Mouse (Mus musculus): ENCODE measurements around the gene Nelfe. TPM values are rescaled to one million over a fixed set of nuclear protein-coding genes. Genes with fewer than 3 reads are reported as not detected.

Gene Nelfe
- polyA plus RNA-seq, 1 experiment from 2014 or later: 87.8 TPM

DNA sequence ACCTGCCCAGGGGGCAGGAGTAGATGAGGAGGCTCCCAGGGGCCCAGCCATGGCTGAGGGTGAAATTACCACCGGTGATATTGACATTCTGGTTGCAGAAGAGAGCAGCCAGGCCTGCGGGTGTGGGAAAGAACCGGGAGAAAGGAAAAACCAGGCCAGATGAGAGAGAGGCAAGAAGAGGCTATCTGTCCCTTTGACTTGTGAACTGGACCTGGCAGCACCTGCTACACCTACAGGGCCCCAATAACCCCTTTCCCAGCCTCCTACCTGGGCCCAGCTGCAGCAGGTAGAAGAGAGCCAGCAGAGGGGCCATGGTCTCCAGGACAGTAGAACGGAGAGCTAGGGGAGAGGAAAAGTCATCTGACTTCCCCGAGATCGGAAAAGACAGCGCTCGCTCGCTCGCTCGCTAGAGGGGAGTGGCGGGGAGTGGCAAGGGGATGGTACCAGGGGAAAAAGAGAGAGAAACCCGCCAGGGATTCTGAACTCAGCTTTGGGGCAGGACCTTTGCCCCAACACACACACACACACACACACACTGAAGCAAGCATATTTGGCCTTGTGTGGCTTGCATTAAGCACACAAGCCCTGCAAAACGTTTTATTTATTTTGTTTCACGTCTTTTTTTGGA is 31.6 kb downstream of the Nelfe start, which contains the start of gene Gm20547:
Gm20547 (minus strand) TSS at position 360 of the 628 bp plus-strand sequence.
- Histone ChIP-seq H3K27me3 (replicated peaks) (no peaks in the 10 kb centered on the region), H3K9me3 (no peaks in the 10 kb centered on the region), H3K27ac (no peak within 1 kb of the TSS), H3K4me3 (replicated peaks) (no peak within 1 kb of the TSS), H3K4me1 (0 out of 2 replicates have a peak, but pooled peaks cover 6% of the 10 kb centered on the region), H3K9ac (no peak within 1 kb of the TSS; the same call in 1 of the 2 replicates), H3K4me2 (peak within 1 kb of the TSS; percentile 33; the same call in 1 of the 2 replicates), H3K36me3 (no peaks in the 10 kb centered on the region)
- WGBS: 13% methylated on average over 15 of the region's 15 CpGs
- no peak for ATAC-seq (ENCODE audit: insufficient read depth, low FRiP score, low read depth)

DNA sequence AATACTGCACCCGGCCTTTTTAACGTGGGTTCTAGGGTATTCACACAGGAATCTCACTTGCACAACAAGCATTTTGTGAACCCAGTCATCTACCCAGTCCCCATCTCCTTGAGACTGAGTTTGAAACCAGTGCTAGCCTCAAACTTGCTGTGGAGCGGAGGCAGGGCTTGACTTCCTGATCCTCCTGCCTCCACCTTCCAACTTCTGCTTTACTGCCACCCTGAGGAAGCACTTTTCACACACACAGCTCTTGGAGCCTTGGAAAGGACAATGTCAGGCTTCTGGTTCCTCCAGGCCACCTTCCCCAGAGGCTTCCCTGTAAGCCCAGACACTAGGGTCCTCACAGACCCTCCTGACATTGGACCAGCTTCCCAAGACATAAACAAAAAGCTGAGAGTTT is 33.1 kb downstream of the Nelfe start:
- H3K27ac ChIP-seq: no peak overlapping the region
- 0 out of 2 replicates have a peak, but pooled peaks cover 6% of the 10 kb centered on the region for H3K4me1 ChIP-seq
- no peak for ATAC-seq (ENCODE audit: insufficient read depth, low FRiP score, low read depth)
- no peak overlapping the region for H3K4me2 ChIP-seq
- H3K4me3 ChIP-seq (replicated peaks): no peak overlapping the region
- H3K27me3 ChIP-seq (replicated peaks): no peaks in the 10 kb centered on the region
- H3K9me3 ChIP-seq: no peaks in the 10 kb centered on the region
- no peaks in the 10 kb centered on the region for H3K36me3 ChIP-seq
- WGBS: 70% methylated on average over 3 of the region's 3 CpGs
- H3K9ac ChIP-seq: no peak overlapping the region

DNA sequence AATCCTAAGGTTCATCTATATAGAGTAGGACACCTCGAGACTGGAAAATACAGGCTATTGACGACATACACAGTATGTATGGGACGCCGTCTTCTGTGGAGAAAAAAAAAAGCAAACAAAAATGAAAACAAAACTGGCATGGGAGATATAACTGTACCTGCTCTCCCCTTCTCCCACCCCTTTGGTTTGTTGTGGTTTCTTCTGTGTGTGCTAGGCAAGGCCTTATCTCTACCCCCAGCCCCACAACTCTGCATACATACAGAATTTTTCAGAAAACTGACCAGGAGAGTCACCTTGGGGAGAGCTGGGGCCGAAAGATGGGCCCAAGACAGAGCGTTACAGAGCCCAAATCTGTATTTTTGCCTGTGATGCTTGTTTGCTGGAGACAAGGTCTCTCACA is 34.5 kb downstream of the Nelfe start:
- 0 out of 2 replicates have a peak, but pooled peaks cover 6% of the 10 kb centered on the region for H3K4me1 ChIP-seq
- H3K4me3 ChIP-seq (replicated peaks): no peak overlapping the region
- H3K9me3 ChIP-seq: no peaks in the 10 kb centered on the region
- ATAC-seq (ENCODE audit: insufficient read depth, low FRiP score, low read depth): no peak
- H3K9ac ChIP-seq: no peak overlapping the region
- no peak overlapping the region for H3K27ac ChIP-seq
- H3K4me2 ChIP-seq: no peak overlapping the region
- no peaks in the 10 kb centered on the region for H3K27me3 ChIP-seq (replicated peaks)
- WGBS: 83% methylated on average over 6 of the region's 6 CpGs
- no peaks in the 10 kb centered on the region for H3K36me3 ChIP-seq

DNA sequence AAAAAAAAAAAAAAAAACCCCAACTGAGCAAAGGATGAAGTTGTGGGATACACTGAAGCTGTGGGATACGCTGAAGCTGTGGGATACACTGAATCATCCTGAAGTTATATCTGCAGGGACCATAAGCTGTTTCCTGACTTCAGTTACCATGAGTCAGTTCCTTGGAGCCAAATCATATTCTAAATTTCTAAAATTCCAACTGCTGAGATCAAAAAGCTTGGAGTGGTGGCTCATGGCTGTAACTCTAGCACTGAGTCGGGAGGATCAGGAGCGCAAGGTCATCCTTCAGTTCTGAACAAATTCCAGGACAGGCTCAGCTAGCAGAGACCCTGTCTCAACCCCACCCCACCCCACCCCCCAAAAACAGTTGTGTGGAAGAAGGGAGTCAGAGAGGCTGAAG is 35.4 kb downstream of the Nelfe start:
- H3K4me3 ChIP-seq (replicated peaks): no peak overlapping the region
- no peaks in the 10 kb centered on the region for H3K27me3 ChIP-seq (replicated peaks)
- 0 out of 2 replicates have a peak, but pooled peaks cover 6% of the 10 kb centered on the region for H3K4me1 ChIP-seq
- H3K9ac ChIP-seq: no peak overlapping the region
- no peaks in the 10 kb centered on the region for H3K9me3 ChIP-seq
- H3K36me3 ChIP-seq: no peaks in the 10 kb centered on the region
- H3K27ac ChIP-seq: no peak overlapping the region
- H3K4me2 ChIP-seq: no peak overlapping the region
- WGBS: 62% methylated on average over 3 of the region's 3 CpGs
- ATAC-seq (ENCODE audit: insufficient read depth, low FRiP score, low read depth): no peak

DNA sequence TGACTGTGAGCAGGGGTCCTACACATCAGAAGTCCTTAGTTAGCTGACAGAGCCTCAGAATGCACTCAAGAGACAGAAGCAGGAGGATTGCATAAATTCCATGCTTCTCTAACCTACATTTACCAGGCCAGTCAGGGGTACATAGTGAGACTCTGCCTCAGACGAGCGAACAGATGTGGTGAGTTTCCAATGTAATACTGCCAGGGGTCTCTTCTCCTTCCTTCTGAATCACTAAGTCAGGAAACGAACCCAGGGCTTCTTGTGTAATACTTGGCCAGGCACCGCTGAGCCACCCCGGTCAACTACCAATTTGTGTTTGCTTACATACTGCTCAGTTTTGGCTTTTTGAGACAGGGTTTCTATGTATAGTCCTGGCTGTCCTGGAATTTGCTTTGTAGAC is 37.8 kb downstream of the Nelfe start:
- Histone ChIP-seq H3K36me3 (no peaks in the 10 kb centered on the region), H3K4me2 (no peak overlapping the region), H3K4me3 (replicated peaks) (no peak overlapping the region), H3K27me3 (replicated peaks) (no peaks in the 10 kb centered on the region), H3K9me3 (no peaks in the 10 kb centered on the region), H3K27ac (no peak overlapping the region), H3K4me1 (no peaks in the 10 kb centered on the region), H3K9ac (no peak overlapping the region)
- no peak for ATAC-seq (ENCODE audit: insufficient read depth, low FRiP score, low read depth)
- 83% methylated on average over 5 of the region's 5 CpGs for WGBS

DNA sequence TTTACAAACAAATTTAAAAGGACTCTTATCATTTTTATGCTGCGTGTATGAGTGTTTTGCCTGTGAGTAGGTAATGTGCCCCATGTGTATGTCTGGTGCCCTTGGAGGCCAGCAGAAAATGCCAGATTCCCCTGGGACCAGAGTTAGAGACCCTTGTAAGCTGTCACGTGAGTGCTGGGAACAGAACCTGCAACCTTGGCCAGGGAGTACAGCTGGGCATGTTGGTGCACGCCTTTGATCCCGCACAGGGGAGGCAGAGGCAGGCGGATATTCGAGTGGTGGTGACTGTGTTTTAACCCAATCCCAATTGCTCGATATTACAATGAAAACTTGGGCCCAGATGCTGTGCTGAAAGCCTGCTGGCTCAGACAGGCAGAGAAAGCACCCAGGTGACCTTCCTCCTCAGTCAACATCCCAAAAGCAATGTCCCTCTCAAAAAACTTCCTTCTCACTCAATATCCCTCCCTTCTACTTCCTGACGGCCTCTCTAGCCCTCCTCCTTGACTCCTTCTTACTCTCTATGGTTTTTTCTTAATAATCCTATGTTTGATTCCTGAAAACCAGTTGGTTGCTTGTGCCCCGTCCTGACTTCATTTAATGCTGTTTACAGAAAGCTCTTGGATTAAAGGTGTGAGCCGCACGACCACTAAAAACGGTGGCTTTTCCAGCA is 40.0 kb downstream of the Nelfe start:
- Histone ChIP-seq H3K36me3 (no peaks in the 10 kb centered on the region), H3K9me3 (no peaks in the 10 kb centered on the region), H3K4me3 (replicated peaks) (no peak overlapping the region), H3K4me2 (no peak overlapping the region), H3K27ac (no peak overlapping the region), H3K9ac (no peak overlapping the region), H3K4me1 (peaks cover 8% of the 10 kb centered on the region), H3K27me3 (replicated peaks) (no peaks in the 10 kb centered on the region)
- 82% methylated on average over 12 of the region's 12 CpGs for WGBS
- ATAC-seq (ENCODE audit: insufficient read depth, low FRiP score, low read depth): no peak

DNA sequence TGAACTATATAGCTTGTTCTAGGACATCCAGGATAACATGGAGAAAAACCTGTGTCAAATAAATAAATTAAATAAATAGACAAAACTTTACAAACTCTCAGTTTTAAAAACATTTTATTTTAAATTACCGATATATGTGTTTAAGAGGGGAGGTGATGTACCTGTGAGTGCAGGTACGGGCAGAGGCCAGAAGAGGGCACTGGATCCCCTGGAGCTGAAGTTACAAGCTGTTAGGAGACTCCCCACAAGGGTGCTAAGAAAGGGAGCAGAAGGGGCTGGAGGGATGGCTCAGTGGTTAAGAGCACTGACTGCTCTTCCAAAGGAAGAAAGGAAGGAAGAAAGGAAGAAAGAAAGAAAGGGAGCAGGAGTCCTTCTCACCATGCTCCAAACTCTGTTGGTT is 41.2 kb downstream of the Nelfe start:
- H3K36me3 ChIP-seq: no peaks in the 10 kb centered on the region
- ATAC-seq (ENCODE audit: insufficient read depth, low FRiP score, low read depth): no peak
- H3K4me1 ChIP-seq: peaks cover 19% of the 10 kb centered on the region
- no peak overlapping the region for H3K4me3 ChIP-seq (replicated peaks)
- H3K27ac ChIP-seq: no peak overlapping the region
- no peaks in the 10 kb centered on the region for H3K9me3 ChIP-seq
- no peaks in the 10 kb centered on the region for H3K27me3 ChIP-seq (replicated peaks)
- H3K4me2 ChIP-seq: no peak overlapping the region
- 93% methylated on average over 2 of the region's 2 CpGs for WGBS
- no peak overlapping the region for H3K9ac ChIP-seq

DNA sequence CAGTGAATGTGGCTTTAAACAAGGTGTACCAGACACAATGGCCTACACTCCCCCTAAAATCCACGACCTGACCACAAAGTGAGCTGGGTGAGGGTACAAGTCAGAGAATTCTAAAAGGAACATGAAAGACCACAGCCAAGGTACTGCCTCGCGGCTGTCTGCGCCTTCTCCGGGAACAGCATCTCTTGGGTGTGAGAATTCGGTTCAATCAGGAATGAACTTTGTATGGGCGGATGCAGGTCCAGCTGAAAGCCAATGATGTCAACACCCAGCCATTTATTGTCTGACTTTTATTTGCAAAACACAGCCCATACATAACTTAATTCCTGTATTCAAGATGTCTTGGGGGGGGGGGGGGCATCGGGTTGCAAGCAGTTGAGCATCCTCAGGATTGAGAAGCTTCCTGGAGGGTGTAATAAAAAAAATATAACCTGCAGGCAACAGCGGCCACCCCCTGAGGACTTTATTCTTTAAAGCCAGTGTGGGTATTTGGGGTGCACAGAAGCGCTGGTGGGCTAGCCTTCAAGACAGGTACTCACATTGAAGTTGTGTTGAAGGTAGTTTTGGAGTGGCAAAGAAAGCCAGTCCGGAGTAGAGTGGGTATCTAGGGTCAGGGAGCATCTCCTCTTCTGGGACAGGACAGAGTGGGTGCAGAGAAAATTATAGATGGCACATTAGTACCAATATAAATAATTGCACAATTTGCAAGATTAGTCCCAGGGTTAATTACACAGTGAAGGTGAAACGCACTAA is 43.1 kb downstream of the Nelfe start:
- peak overlapping the region; percentile 91 for H3K4me2 ChIP-seq
- 74% methylated on average over 12 of the region's 12 CpGs for whole genome bisulfite sequencing
- no peak overlapping the region for H3K9ac ChIP-seq
- H3K27ac ChIP-seq: peak overlapping the region; percentile 90
- H3K27me3 ChIP-seq (replicated peaks): no peaks in the 10 kb centered on the region
- no peaks in the 10 kb centered on the region for H3K9me3 ChIP-seq
- peaks cover 26% of the 10 kb centered on the region for H3K4me1 ChIP-seq
- ATAC-seq (ENCODE audit: insufficient read depth, low FRiP score, low read depth): no peak
- no peaks in the 10 kb centered on the region for H3K36me3 ChIP-seq
- peak overlapping the region; percentile 79 for H3K4me3 ChIP-seq (replicated peaks)

DNA sequence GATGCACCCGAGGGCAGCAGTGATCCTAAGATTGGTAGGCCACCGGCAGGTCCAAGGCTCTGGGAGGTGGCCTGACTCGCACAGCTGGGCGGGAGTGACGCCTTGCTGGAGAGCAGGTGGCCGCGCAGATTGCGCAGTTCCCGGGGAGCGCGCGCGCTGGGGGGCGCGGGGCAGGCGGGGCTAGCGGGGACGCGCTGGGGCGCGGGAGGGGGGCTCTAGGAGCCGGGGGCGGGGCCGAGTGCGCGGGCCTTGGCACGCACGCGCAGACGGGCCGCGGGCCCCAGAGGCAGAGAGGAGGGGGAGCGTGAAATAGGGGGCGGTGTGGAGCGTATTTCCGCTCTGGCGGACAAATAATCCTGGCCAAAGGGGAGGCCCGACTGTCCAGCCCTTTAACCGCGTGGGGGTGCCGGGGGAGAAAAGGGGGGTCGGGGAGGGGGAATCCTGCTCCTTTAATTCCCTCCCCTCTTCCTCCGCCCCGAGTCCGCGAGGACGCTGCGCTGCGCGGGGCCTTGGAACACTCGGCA is 43.9 kb downstream of the Nelfe start:
- peak; percentile 88 for ATAC-seq (ENCODE audit: insufficient read depth, low FRiP score, low read depth)
- Histone ChIP-seq H3K9ac (peak overlapping the region; percentile 82), H3K4me2 (peak overlapping the region; percentile 91), H3K4me3 (replicated peaks) (peak overlapping the region; percentile 79), H3K27me3 (replicated peaks) (no peaks in the 10 kb centered on the region), H3K4me1 (peaks cover 26% of the 10 kb centered on the region), H3K9me3 (no peaks in the 10 kb centered on the region), H3K36me3 (no peaks in the 10 kb centered on the region), H3K27ac (peak overlapping the region; percentile 90)
- under 1% methylated on average over 42 of the region's 51 CpGs for WGBS

DNA sequence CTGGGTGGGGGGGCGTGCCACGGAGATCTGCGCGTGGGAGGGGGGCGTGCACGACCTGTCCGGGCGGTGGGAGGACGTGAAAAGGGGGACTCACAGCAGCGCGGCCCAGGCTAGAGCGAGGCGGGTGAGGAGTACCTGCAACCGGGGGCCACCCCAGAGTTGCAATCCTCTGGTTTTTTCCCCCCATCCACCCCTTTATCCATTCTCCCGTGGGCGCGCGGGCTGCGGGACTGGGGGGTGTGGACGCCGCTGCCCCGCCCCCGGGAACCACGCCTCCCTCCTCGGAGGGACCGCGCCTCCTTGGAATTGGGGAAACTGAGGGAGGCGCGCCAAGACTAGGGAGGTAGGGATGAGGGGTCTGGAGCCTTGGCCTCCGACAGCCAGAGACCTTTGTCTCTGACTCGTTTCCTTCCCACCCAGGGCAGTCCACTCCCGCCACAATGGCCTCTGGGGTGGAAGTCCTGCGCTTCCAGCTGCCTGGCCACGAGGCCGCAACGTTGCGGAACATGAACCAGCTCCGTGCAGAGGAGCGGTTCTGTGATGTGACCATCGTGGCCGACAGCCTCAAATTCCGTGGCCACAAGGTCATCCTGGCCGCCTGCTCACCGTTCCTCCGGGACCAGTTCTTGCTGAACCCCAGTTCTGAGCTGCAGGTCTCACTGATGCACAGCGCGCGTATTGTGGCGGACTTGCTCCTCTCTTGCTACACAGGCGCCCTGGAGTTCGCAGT is 44.8 kb downstream of the Nelfe start:
- no peak for ATAC-seq (ENCODE audit: insufficient read depth, low FRiP score, low read depth)
- no peaks in the 10 kb centered on the region for H3K36me3 ChIP-seq

DNA sequence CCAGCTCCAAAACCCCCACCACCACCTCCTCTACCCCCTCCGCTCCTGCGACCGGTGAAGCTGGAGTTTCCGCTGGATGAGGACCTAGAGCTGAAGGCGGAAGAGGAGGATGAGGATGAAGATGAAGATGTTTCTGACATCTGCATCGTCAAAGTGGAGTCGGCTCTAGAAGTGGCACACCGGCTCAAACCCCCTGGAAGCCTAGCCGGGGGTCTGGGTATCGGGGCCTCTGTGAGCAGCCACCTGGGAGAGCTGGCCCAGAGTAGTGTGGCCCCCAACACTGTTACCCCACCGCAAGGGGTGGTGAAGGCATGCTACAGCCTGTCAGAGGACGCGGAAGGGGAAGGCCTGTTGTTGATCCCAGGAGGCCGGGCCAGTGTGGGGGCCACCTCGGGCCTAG is 45.5 kb downstream of the Nelfe start:
- H3K27ac ChIP-seq: peak overlapping the region; percentile 90
- WGBS: 90% methylated on average over 15 of the region's 15 CpGs
- H3K9ac ChIP-seq: no peak overlapping the region

More for the DNA sequence above, 44.8 kb downstream of the Nelfe start:
- H3K4me1 ChIP-seq: peaks cover 28% of the 10 kb centered on the region
- WGBS: 7% methylated on average over 49 of the region's 51 CpGs
- H3K4me3 ChIP-seq (replicated peaks): peak overlapping the region; percentile 79
- H3K9me3 ChIP-seq: no peaks in the 10 kb centered on the region
- peak overlapping the region; percentile 91 for H3K4me2 ChIP-seq
- no peaks in the 10 kb centered on the region for H3K27me3 ChIP-seq (replicated peaks)
- peak overlapping the region; percentile 90 for H3K27ac ChIP-seq
- H3K9ac ChIP-seq: peak overlapping the region; percentile 82

More for the DNA sequence above, 45.5 kb downstream of the Nelfe start:
- H3K27me3 ChIP-seq (replicated peaks): no peaks in the 10 kb centered on the region
- H3K4me2 ChIP-seq: peak overlapping the region; percentile 91
- no peak for ATAC-seq (ENCODE audit: insufficient read depth, low FRiP score, low read depth)
- peaks cover 28% of the 10 kb centered on the region for H3K4me1 ChIP-seq
- no peaks in the 10 kb centered on the region for H3K36me3 ChIP-seq
- H3K4me3 ChIP-seq (replicated peaks): peak overlapping the region; percentile 79
- H3K9me3 ChIP-seq: no peaks in the 10 kb centered on the region

Measured in stomach, embryonic 15.5 days (tissue).